Mouse (Mus musculus): ENCODE data around the gene Gm4778.

GRCm38 (mm10) chr3:94306975-94307374, 43.1 kb downstream of the Gm4778 start:
- TF ChIP-seq CTCF (IDR thresholded peaks at IDR 0.05; ENCODE audit: low read depth, low read length) (no peak), POLR2A (IDR thresholded peaks at IDR 0.05; ENCODE audit: extremely low read depth, insufficient read depth, low read length) (no peak)

Measured in liver, adult 2 months (tissue).